Mouse (Mus musculus): ENCODE results near the gene Slc8a1.

DNA sequence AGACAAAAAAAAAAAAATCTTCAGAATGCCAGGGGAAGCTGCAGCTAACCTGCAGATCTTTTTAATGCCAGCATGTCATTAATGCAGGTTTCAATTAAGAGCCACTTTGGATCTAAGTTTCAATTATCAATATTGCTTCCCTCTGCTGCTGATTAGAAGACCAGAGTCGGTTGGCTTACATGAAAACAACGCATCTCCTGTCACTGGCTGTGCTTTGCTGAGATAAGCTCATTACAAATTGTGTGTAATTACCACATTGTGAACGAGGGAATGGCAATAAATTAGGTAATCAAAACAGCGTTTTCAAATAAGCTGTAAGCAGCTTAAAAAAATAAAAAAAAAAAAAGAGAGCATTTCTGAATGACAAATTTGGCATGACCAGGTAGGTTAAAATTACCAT, 258.4 kb downstream of the Slc8a1 start:
- no peak for TF ChIP-seq CTCF (conservative IDR thresholded peaks at IDR 0.05 in 1 of 2, IDR thresholded peaks at IDR 0.05 in 1 of 2; ENCODE audit: low read depth in 2 of 2, low read length in 2 of 2)
- TF ChIP-seq KAT2A (IDR thresholded peaks at IDR 0.05; ENCODE audit: insufficient replicate concordance, low read length), result no peak
- no peak for TF ChIP-seq NRF1 (IDR thresholded peaks at IDR 0.05; ENCODE audit: low read depth, low read length)
- no peak for TF ChIP-seq ZMIZ1 (IDR thresholded peaks at IDR 0.05; ENCODE audit: low read depth, low read length)
- TF ChIP-seq BHLHE40 (IDR thresholded peaks at IDR 0.05; ENCODE audit: low read depth, low read length), result no peak
- no peak for TF ChIP-seq POLR2A (IDR thresholded peaks at IDR 0.05; ENCODE audit: low read depth, low read length)
